Mouse (Mus musculus) neural tube, postnatal 0 days (tissue): ENCODE results near the gene B3gntl1. TPM values are rescaled to one million over a fixed set of nuclear protein-coding genes. Genes with fewer than 3 reads are reported as not detected.

Experiments used
- polyA plus RNA-seq: library from polyadenylated mRNA; unstranded; fragments of >200 nt; fragmentation: Nextera tagmentation; extraction: Ambion mirVana; gene quantifications from 2 replicates; pipeline ENCODE4 v1.2.1, GENCODE M21; 2015

B3gntl1 gene
- 5.6 TPM in 2 replicates for polyA plus RNA-seq

DNA sequence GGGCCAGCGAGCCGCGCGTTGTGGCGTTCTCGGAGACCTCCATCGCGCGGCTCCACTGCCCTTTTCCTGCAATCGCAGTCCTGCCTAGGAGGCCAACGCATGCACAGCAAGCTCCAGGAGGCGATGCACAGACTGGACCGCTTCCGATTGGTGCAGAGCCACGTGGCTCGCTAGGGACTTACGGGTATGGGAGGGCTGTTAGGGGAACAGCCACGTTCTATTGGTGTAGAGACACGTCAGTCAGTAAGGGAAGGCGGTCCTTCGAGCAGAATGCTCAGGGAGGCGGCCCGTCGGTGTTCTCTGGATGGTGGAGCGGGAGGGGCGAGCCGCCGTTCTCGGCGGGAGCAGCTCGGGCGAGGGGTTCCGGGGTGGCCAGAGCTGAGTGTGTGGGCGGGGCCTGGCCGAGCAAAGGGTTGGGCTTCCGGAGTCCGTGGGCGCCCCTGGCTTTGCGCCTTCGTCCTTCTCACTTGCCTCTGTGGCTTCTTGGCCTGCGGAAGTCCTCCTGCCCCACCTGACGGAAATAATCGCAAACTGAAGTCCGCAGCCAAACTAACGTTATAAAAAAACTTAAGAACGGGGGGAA is at the start of gene B3gntl1:
TSS of gene B3gntl1 (minus strand) at position 164 of the 583 bp plus-strand sequence.

DNA sequence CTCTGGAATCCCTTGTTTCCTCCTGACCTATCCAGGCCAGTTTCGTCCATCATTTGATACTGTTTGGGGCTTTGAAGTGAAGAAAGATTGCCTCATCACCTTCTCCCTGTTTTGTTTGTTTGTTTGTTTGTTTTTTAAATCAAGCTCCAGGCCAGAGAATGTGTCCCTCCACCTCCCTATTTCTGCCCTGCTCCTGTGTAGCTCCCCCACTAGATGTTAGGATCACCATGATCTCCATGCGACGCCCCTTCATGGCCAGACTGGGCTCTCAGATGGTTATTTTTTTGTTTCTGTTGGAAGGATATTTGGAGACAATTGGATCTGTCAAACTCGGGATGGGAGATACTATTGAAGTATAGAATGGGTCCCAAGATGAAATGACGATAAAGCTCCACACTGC is 28.3 kb upstream of the B3gntl1 start, which contains the start of gene Metrnl:
TSS of gene Metrnl (plus strand) at position 301 of the 400 bp plus-strand sequence.

Other genes starting within 250 kb of the B3gntl1 start
- 8.4 and 10.3 TPM in 2 replicates for gene Fn3k, start 238.2 kb downstream of the B3gntl1 start, polyA plus RNA-seq
- 51.1 and 51.7 TPM in 2 replicates for gene Tbcd, start 221.2 kb downstream of the B3gntl1 start, polyA plus RNA-seq
- gene Zfp750, start 153.8 kb downstream of the B3gntl1 start, polyA plus RNA-seq: 0.23 and 0.29 TPM in 2 replicates
- gene Metrnl, start 28.4 kb upstream of the B3gntl1 start, polyA plus RNA-seq: 30.6 and 32.0 TPM in 2 replicates
- 0.04 TPM in 1 of 2 replicates, not detected in the other for gene Ptchd3, start 157.1 kb upstream of the B3gntl1 start, polyA plus RNA-seq